Mouse (Mus musculus) olfactory bulb, adult 2 months (tissue): ENCODE results near the gene Frmpd2.

ENCODE experiments used
- CTCF ChIP-seq: fragments of 200-500 bp; IDR thresholded peaks from 2 replicates; pipeline ENCODE4 v1.5.1; 2012; ENCODE audit warnings: low read depth, mild to moderate bottlenecking, low read length, moderate library complexity; ENCODE audit not compliant: insufficient read depth
- POLR2A ChIP-seq: fragments of 200-500 bp; IDR thresholded peaks from 2 replicates; pipeline ENCODE4 v1.6.1; 2012; ENCODE audit warnings: mild to moderate bottlenecking, low read depth, low read length, moderate library complexity; ENCODE audit not compliant: insufficient read depth

DNA sequence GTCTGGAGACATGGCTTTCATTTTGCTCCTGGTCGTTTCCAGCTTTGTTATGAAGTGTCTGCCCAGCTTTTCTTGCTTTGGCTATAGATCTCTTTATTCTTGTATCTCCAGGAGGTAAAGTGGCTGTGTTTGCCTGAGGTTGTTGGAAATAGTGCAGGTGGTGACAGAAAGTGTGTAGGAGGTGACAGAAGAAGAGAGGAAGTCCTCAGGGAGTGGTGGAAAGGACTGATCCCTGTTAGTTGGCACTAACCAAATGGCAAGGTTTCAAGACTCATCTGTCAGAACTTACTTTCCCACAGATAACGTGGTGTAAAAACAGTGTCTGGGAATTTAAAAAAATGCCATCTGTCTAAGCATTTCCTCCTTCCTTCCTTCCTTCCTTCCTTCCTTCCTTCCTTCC, 3.0 kb downstream of the Frmpd2 start:
- TF ChIP-seq POLR2A (no peak), CTCF (no peak)
